In genomic region chr9:102183663-102184274, GRCm38 (mm10) we compare ENCODE assay signal across 14 mouse cellular contexts.
DNase-seq lines count a peak whose midpoint lies in the region; ATAC-seq and TF ChIP-seq lines count a peak whose summit lies in the region.
"Had no signal": no experiment of that assay in that cellular context is flagged by ENCODE, and none has a peak within 500 bp of the region (broad histone marks: within the 10 kb centered on the region; RNA-seq: fewer than 3 reads in every experiment).

No protein-coding gene starts in this region.

- 61% methylated on average over 22 of the region's 22 CpGs for WGBS in forebrain, embryonic 14.5 days
- 80% methylated on average over 22 of the region's 22 CpGs for WGBS in forebrain, embryonic 11.5 days
- 40% methylated on average over 22 of the region's 22 CpGs for WGBS in lung, embryonic 14.5 days
- WGBS in hindbrain, embryonic 14.5 days = 44% methylated on average over 22 of the region's 22 CpGs

- H3K9ac ChIP-seq in forebrain, embryonic 14.5 days (ENCODE audit: low read length) = no peak overlapping the region
- H3K9ac ChIP-seq in forebrain, embryonic 11.5 days (ENCODE audit: low read length) = no peak overlapping the region
- H3K9ac ChIP-seq in lung, embryonic 14.5 days = no peak overlapping the region
- H3K9ac ChIP-seq in hindbrain, embryonic 14.5 days = no peak overlapping the region

- DNase-seq in forebrain, embryonic 14.5 days (ENCODE audit: low spot score) = peak; percentile 73
- DNase-seq in forebrain, embryonic 11.5 days (ENCODE audit: low spot score) = no peak
- peak; percentile 34 for DNase-seq in lung, embryonic 14.5 days
- no peak for DNase-seq in lung, postnatal 4 days
- DNase-seq in cerebellum, adult 9-10 months = peak; percentile 69
- DNase-seq in hindbrain, embryonic 14.5 days (ENCODE audit: low spot score) = no peak
- DNase-seq in spleen, postnatal 10 days (ENCODE audit: low spot score in 2 of 2) = no peak
- DNase-seq in left cerebral cortex, adult 18-20 months (ENCODE audit: low spot score in 2 of 2) = no peak
- DNase-seq: adrenal gland, postnatal 14 days; B cell, adult 2 months; embryo, embryonic 11 days; spleen, adult 18-20 months; thymus, adult 2 months had no signal

- no peak overlapping the region for H3K27ac ChIP-seq in forebrain, embryonic 14.5 days (ENCODE audit: low read depth, low read length)
- no peak overlapping the region for H3K27ac ChIP-seq in forebrain, embryonic 11.5 days (ENCODE audit: low read depth, low read length)
- no peak overlapping the region for H3K27ac ChIP-seq in lung, embryonic 14.5 days (ENCODE audit: low read depth)
- peak overlapping the region; percentile 51; the same call in 1 of the 2 replicates for H3K27ac ChIP-seq in hindbrain, embryonic 14.5 days
- H3K27ac ChIP-seq: macrophage had no signal

- no peak for TF ChIP-seq CTCF in lung, embryonic 14.5 days (IDR thresholded peaks at IDR 0.05; ENCODE audit: low read depth)

- peaks cover 15% of the 10 kb centered on the region; the same call in 1 of the 2 replicates for H3K27me3 ChIP-seq in forebrain, embryonic 14.5 days (replicated peaks; ENCODE audit: control insufficient read depth, insufficient read depth, low read length)
- peaks cover 30% of the 10 kb centered on the region for H3K27me3 ChIP-seq in forebrain, embryonic 11.5 days (ENCODE audit: control insufficient read depth, insufficient read depth, low read length)
- H3K27me3 ChIP-seq in lung, embryonic 14.5 days (ENCODE audit: insufficient read depth, low read length) = no peaks in the 10 kb centered on the region
- no peaks in the 10 kb centered on the region for H3K27me3 ChIP-seq in hindbrain, embryonic 14.5 days (ENCODE audit: control insufficient read depth, insufficient read depth, low read length)

- H3K4me2 ChIP-seq in forebrain, embryonic 14.5 days (ENCODE audit: low read length) = no peak overlapping the region
- H3K4me2 ChIP-seq in forebrain, embryonic 11.5 days (ENCODE audit: low read depth, low read length, severe bottlenecking) = no peak overlapping the region
- peak overlapping the region; percentile 27; the same call in 1 of the 2 replicates for H3K4me2 ChIP-seq in lung, embryonic 14.5 days
- H3K4me2 ChIP-seq in hindbrain, embryonic 14.5 days (replicated peaks) = no peak overlapping the region

- peaks cover 21% of the 10 kb centered on the region for H3K4me1 ChIP-seq in forebrain, embryonic 14.5 days (ENCODE audit: control insufficient read depth, insufficient read depth, low read length)
- H3K4me1 ChIP-seq in forebrain, embryonic 11.5 days (replicated peaks; ENCODE audit: control insufficient read depth, insufficient read depth, low read length) = peaks cover 10% of the 10 kb centered on the region; the same call in 1 of the 2 replicates
- H3K4me1 ChIP-seq in lung, embryonic 14.5 days (ENCODE audit: insufficient read depth) = no peaks in the 10 kb centered on the region
- H3K4me1 ChIP-seq in hindbrain, embryonic 14.5 days (replicated peaks; ENCODE audit: control insufficient read depth, insufficient read depth, low read length) = peaks cover 31% of the 10 kb centered on the region

- peak; percentile 22; the same call in 1 of the 2 replicates for ATAC-seq in forebrain, embryonic 14.5 days
- no peak for ATAC-seq in forebrain, embryonic 11.5 days (replicated peaks; ENCODE audit: low FRiP score)
- no peak for ATAC-seq in lung, embryonic 14.5 days (ENCODE audit: insufficient read depth)
- ATAC-seq in hindbrain, embryonic 14.5 days (ENCODE audit: low FRiP score) = no peak

- no peaks in the 10 kb centered on the region for H3K9me3 ChIP-seq in forebrain, embryonic 14.5 days (replicated peaks; ENCODE audit: control insufficient read depth, low read length)
- no peaks in the 10 kb centered on the region for H3K9me3 ChIP-seq in forebrain, embryonic 11.5 days (ENCODE audit: control insufficient read depth, low read length)
- no peaks in the 10 kb centered on the region for H3K9me3 ChIP-seq in lung, embryonic 14.5 days (ENCODE audit: low read depth, low read length)
- no peaks in the 10 kb centered on the region for H3K9me3 ChIP-seq in hindbrain, embryonic 14.5 days (ENCODE audit: control insufficient read depth, low read length)

- H3K4me3 ChIP-seq in forebrain, embryonic 14.5 days (ENCODE audit: low read depth, low read length) = no peak overlapping the region
- H3K4me3 ChIP-seq in forebrain, embryonic 11.5 days (ENCODE audit: low read depth, low read length) = no peak overlapping the region
- no peak overlapping the region for H3K4me3 ChIP-seq in lung, embryonic 14.5 days (ENCODE audit: low read depth, low read length)
- H3K4me3 ChIP-seq in hindbrain, embryonic 14.5 days (replicated peaks; ENCODE audit: low read length) = no peak overlapping the region

- no peaks in the 10 kb centered on the region for H3K36me3 ChIP-seq in forebrain, embryonic 14.5 days (ENCODE audit: control insufficient read depth, insufficient read depth, low read length)
- H3K36me3 ChIP-seq in forebrain, embryonic 11.5 days (ENCODE audit: control insufficient read depth, insufficient read depth, low read length) = no peaks in the 10 kb centered on the region
- H3K36me3 ChIP-seq in lung, embryonic 14.5 days (ENCODE audit: insufficient read depth) = no peaks in the 10 kb centered on the region
- H3K36me3 ChIP-seq in hindbrain, embryonic 14.5 days (replicated peaks; ENCODE audit: control insufficient read depth, insufficient read depth) = no peaks in the 10 kb centered on the region

Comparison
In these comparisons a context has a peak if more than half of its experiments do, and no peak if none do; other contexts are left out.
1. DNase-seq: peak in forebrain, embryonic 14.5 days (single experiment), lung, embryonic 14.5 days (single experiment) and cerebellum, adult 9-10 months (single experiment); none in forebrain, embryonic 11.5 days (single experiment), lung, postnatal 4 days (0 of 2), hindbrain, embryonic 14.5 days (single experiment), spleen, postnatal 10 days (0 of 2) and left cerebral cortex, adult 18-20 months (0 of 2).